Mouse (Mus musculus) embryonic facial prominence, embryonic 11.5 days (tissue): ENCODE results near the gene Gtpbp4. TPM values are rescaled to one million over a fixed set of nuclear protein-coding genes. Genes with fewer than 3 reads are reported as not detected.
"Not testable (repeated sequence)": the region's sequence is repeated elsewhere in the genome, so short reads cannot be mapped to it uniquely, and the experiment has no call there.

Source experiments
- ATAC-seq: fragments of 200-750 bp; cut with Nextera tagmentation; replicated peaks from 2 replicates; pipeline ENCODE4 v1.8.0; 2017; ENCODE audit warnings: low read depth; ENCODE audit not compliant: insufficient number of reproducible peaks, low FRiP score, low TSS enrichment
- DNase-seq: peaks from one replicate; pipeline ENCODE4 v3.0.0-alpha.2; 2015; ENCODE audit warnings: low spot score
- H3K27ac ChIP-seq: fragments of 300-500 bp; sonication (generic); replicated peaks from 2 replicates; pipeline ENCODE4 v1.5.1; 2014; ENCODE audit warnings: mild to moderate bottlenecking, low read depth, low read length, control low read depth
- H3K27me3 ChIP-seq: fragments of 300-500 bp; sonication (generic); 2 replicates; pipeline ENCODE4 v1.6.1; 2014; ENCODE audit warnings: mild to moderate bottlenecking, low read length, moderate library complexity, mixed read lengths; ENCODE audit not compliant: control insufficient read depth, insufficient read depth
- H3K36me3 ChIP-seq: fragments of 300-500 bp; sonication (generic); replicated peaks from 2 replicates; pipeline ENCODE4 v1.6.1; 2014; ENCODE audit warnings: low read depth, mild to moderate bottlenecking, low read length, moderate library complexity, mixed read lengths; ENCODE audit not compliant: control insufficient read depth, insufficient read depth
- H3K4me1 ChIP-seq: fragments of 300-500 bp; sonication (generic); 2 replicates; pipeline ENCODE4 v1.6.1; 2014; ENCODE audit warnings: low read length, mixed read lengths; ENCODE audit not compliant: control insufficient read depth, insufficient read depth
- H3K4me2 ChIP-seq: fragments of 300-500 bp; sonication (generic); 2 replicates; pipeline ENCODE4 v1.6.1; 2014; ENCODE audit warnings: low read depth, mild to moderate bottlenecking, control low read depth, low read length, moderate library complexity
- H3K4me3 ChIP-seq: fragments of 300-500 bp; sonication (generic); 2 replicates; pipeline ENCODE4 v1.5.1; 2014; ENCODE audit warnings: low read depth, low read length, control low read depth
- H3K9ac ChIP-seq: fragments of 300-500 bp; sonication (generic); replicated peaks from 2 replicates; pipeline ENCODE4 v1.6.1; 2014; ENCODE audit warnings: mild to moderate bottlenecking, control low read depth, low read length
- H3K9me3 ChIP-seq: fragments of 300-500 bp; sonication (generic); replicated peaks from 2 replicates; pipeline ENCODE4 v1.6.1; 2016; ENCODE audit warnings: mild to moderate bottlenecking, low read length, inconsistent platforms, mixed read lengths; ENCODE audit not compliant: control insufficient read depth
- WGBS: fragments of 180-500 bp; shearing (Covaris S2); extraction: QIAGEN DNeasy Blood & Tissue Kit; methylation state at CpG from one replicate; pipeline ENCODE4 v1.1.7; 2014; 5-methylcytosine and 5-hydroxymethylcytosine counted together
- polyA plus RNA-seq: library from polyadenylated mRNA; unstranded; fragments of >200 nt; fragmentation: Nextera tagmentation; extraction: Ambion mirVana; gene quantifications from 2 replicates; pipeline ENCODE4 v1.2.1, GENCODE M21; 2014

Gene Gtpbp4
- polyA plus RNA-seq, 1 experiment from 2014 or later, result 113 TPM

DNA sequence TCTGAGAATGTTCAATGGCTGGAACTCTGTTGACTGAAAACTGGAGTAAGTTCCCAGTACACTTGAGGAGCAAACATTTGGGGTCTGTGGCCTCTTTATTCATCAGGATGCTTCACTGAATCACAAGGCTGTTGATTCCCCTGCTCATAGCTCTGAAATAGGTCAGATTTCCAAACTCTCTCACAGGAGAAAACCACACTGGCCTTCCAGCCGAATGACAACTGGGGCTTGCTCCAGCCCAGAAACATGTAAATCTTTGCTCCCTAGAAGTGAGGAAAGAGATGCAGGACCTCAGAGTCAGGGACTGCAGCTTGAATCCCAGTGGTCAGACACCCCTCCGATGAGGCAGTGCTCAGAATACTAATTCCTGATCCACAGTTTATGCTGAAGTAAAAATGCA, 7.4 kb upstream of the Gtpbp4 start:
- Histone ChIP-seq H3K4me1 (no peaks in the 10 kb centered on the region), H3K36me3 (no peaks in the 10 kb centered on the region)

DNA sequence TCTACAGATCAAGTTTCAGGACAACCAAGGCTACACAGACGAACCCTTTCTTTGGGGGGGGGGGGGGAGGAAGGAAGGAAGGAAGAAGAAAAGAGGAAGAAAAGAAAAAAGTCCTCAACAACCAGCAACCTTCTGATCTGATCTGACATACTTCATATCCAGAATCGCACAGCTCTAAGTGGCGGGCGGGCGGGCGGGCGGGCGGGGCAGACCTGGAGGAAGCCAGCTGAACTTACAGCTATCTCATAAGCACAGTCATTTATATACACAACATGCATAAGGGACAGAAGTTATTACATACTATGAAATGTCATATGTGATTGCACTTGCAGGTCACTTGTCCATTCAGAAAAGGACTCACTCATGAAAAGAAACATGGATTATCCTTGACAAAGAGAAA, 3.6 kb upstream of the Gtpbp4 start:
- no peak overlapping the region for H3K4me3 ChIP-seq
- H3K9ac ChIP-seq, result no peak overlapping the region
- no peak overlapping the region for H3K4me2 ChIP-seq
- ATAC-seq (no peak), DNase-seq (no peak)
- H3K27me3 ChIP-seq, result no peaks in the 10 kb centered on the region
- H3K9me3 ChIP-seq, result no peaks in the 10 kb centered on the region
- H3K36me3 ChIP-seq, result no peaks in the 10 kb centered on the region
- H3K4me1 ChIP-seq, result no peaks in the 10 kb centered on the region
- H3K27ac ChIP-seq, result no peak overlapping the region
- 85% methylated on average over 8 of the region's 8 CpGs for WGBS

More for the DNA sequence above, 7.4 kb upstream of the Gtpbp4 start:
- DNase-seq (no peak), ATAC-seq (no peak)
- Histone ChIP-seq H3K4me2 (no peak overlapping the region), H3K4me3 (no peak overlapping the region), H3K9me3 (no peaks in the 10 kb centered on the region), H3K9ac (no peak overlapping the region), H3K27ac (no peak overlapping the region), H3K27me3 (no peaks in the 10 kb centered on the region)
- 66% methylated on average over 2 of the region's 2 CpGs for WGBS

DNA sequence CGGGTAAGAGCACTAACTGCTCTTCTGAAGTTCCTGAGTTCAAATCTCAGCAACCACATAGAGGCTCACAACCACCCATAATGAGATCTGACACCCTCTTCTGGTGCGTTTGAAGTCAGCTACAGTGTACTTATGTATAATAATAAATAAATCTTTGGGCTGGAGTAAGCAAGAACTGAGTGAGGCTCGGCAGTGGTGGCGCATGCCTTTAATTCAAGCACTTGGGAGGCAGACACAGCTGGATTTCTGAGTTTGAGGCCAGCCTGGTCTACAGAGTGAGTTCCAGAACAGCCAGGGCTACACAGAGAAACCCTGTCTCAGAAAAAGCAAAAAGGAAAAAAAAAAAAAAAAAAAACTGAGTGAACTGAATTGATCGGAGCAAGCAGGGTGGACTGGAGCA, 1.3 kb upstream of the Gtpbp4 start:
- not testable (repeated sequence) for H3K4me1 ChIP-seq, H3K4me2 ChIP-seq, DNase-seq, ATAC-seq, H3K9me3 ChIP-seq, H3K4me3 ChIP-seq, H3K9ac ChIP-seq, H3K36me3 ChIP-seq, H3K27ac ChIP-seq, H3K27me3 ChIP-seq
- WGBS, result 83% methylated on average over 5 of the region's 5 CpGs

DNA sequence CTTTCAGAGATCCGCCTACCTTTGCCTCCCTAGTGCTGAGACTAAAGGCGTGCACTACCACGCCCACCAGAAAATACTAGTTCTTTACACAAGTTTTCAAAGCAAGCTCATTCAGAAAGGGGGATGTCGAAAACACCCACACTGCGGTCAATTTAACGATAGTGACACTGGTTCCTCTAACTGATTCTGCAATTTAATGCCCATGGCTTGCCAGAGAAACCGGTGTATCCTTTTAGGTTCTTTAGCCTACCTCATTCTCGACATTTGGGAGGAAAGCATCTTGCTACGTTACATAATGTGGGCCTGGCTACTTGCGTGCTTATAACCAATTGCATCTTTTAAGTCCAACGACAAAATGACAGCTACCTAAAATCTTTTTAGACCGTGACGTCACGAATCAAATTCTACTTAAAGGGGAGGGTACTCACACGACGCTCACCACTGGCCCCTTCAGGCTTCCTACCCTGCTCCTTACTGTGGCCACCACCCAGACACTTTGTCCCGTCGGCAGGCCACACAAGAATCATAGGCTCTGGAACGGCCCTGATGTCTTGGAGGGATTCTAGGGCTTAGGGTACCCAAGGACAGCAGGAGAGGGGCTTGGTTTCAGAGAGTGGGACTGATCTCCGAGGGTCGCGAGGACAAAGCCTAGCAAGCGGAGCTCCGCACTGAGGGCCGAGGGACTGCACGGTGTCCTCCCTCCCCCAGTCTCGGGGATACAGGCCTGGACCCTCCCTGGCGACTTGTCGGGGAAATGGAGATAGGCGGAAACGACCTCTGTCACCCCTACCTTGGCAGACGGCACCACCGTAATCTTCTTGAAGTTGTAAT, 509 bp downstream of the Gtpbp4 start:
- H3K27ac ChIP-seq, result peak overlapping the region; percentile 41; the same call in 1 of the 2 replicates

GRCm38 (mm10) chr13:8992231-8992630, 3.7 kb downstream of the Gtpbp4 start:
- no peaks in the 10 kb centered on the region for H3K4me1 ChIP-seq
- peaks cover 6% of the 10 kb centered on the region for H3K36me3 ChIP-seq
- H3K4me3 ChIP-seq, result no peak overlapping the region
- no peak for ATAC-seq
- H3K27ac ChIP-seq, result no peak overlapping the region
- no peak overlapping the region for H3K4me2 ChIP-seq
- no peak for DNase-seq
- H3K9ac ChIP-seq, result no peak overlapping the region
- H3K27me3 ChIP-seq, result no peaks in the 10 kb centered on the region
- H3K9me3 ChIP-seq, result no peaks in the 10 kb centered on the region
- WGBS, result 96% methylated on average over 6 of the region's 6 CpGs

More for the DNA sequence above, 509 bp downstream of the Gtpbp4 start:
- no peaks in the 10 kb centered on the region for H3K9me3 ChIP-seq
- H3K4me3 ChIP-seq, result peak overlapping the region; percentile 97
- no peaks in the 10 kb centered on the region for H3K4me1 ChIP-seq
- ATAC-seq (peak; percentile 79), DNase-seq (peak; percentile 58)
- WGBS, result 5% methylated on average over 33 of the region's 33 CpGs
- no peaks in the 10 kb centered on the region for H3K27me3 ChIP-seq
- H3K36me3 ChIP-seq, result no peaks in the 10 kb centered on the region; the same call in 1 of the 2 replicates
- H3K9ac ChIP-seq, result peak overlapping the region; percentile 88
- H3K4me2 ChIP-seq, result peak overlapping the region; percentile 77

DNA sequence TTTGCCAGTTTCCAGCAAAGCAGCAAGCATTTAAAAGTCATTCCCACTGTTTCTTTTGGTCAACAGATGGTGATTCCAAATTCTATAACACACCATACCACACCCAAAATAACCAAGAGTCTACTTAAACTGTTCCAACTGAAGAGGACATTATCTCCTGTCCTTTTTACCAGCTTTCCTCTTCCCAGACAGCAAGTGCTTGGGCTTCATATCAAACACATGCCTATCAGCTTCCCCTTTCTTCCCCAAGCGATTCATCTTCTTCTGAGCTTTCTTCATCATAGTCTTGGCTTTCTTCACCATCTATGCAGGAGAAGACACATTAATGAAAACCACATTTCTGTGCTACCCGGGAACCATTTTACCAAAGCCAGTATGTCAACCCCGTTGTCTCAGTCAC, 22.9 kb downstream of the Gtpbp4 start:
- DNase-seq (no peak), ATAC-seq (no peak)
- WGBS, result 93% methylated on average over 3 of the region's 3 CpGs
- Histone ChIP-seq H3K36me3 (peaks cover 15% of the 10 kb centered on the region), H3K4me2 (no peak overlapping the region), H3K27me3 (no peaks in the 10 kb centered on the region), H3K9ac (no peak overlapping the region), H3K4me1 (no peaks in the 10 kb centered on the region), H3K27ac (no peak overlapping the region), H3K9me3 (no peaks in the 10 kb centered on the region), H3K4me3 (no peak overlapping the region)

- H3K4me2 ChIP-seq, result no peak overlapping the region
- H3K36me3 ChIP-seq, result peaks cover 15% of the 10 kb centered on the region
- no peaks in the 10 kb centered on the region for H3K27me3 ChIP-seq
- H3K4me3 ChIP-seq, result no peak overlapping the region
- no peak for ATAC-seq
- no peak overlapping the region for H3K9ac ChIP-seq
- H3K9me3 ChIP-seq, result no peaks in the 10 kb centered on the region
- H3K27ac ChIP-seq, result no peak overlapping the region
- DNase-seq, result no peak
- no peaks in the 10 kb centered on the region for H3K4me1 ChIP-seq
Observed at GRCm38 (mm10) chr13:8972369-8972768, 23.5 kb downstream of the Gtpbp4 start.

DNA sequence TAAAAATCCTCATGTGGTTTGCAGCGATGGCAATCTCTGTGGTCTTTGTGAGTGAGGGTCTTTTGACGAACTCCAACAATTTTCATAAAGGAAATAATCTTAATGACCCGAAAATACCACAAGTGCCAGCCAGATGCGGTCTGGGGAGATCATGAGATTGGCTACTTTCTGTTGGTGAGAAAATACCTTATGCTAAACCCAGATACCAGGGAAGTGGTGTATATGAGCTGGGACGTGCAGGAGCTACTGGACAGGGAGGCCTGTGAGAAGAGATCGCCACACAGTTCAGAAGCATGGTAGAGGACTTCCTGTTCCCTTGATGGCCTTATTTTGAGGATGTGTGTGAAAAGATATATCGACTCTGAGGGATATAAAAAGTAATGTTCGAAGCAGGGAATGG, 28.1 kb downstream of the Gtpbp4 start:
- Histone ChIP-seq H3K9me3 (no peaks in the 10 kb centered on the region), H3K27ac (no peak overlapping the region), H3K27me3 (no peaks in the 10 kb centered on the region), H3K4me3 (no peak overlapping the region), H3K4me2 (no peak overlapping the region), H3K9ac (no peak overlapping the region), H3K4me1 (no peaks in the 10 kb centered on the region), H3K36me3 (peaks cover 3% of the 10 kb centered on the region)
- ATAC-seq (no peak), DNase-seq (no peak)
- 88% methylated on average over 8 of the region's 8 CpGs for WGBS
